Mouse (Mus musculus) activated CD4-positive, CD25-positive, alpha-beta regulatory T cell (primary cell): ENCODE data around the gene Scg2. TPM values are rescaled to one million over a fixed set of nuclear protein-coding genes. Genes with fewer than 3 reads are reported as not detected.

Source experiments
- polyA plus RNA-seq, 2 experiments: library from polyadenylated mRNA; unstranded; fragments of 100-300 nt; shearing (Covaris generic); gene quantifications; one replicate each; pipeline ENCODE4 v1.2.1; 2017

Scg2 gene
- polyA plus RNA-seq, result under 1 TPM in 1 of 2 experiments, not detected in 1; 0.65 TPM

GRCm38 (mm10) chr1:79439609-79440308, at the start of gene Scg2:
Gene Scg2 (minus strand): TSS chr1:79440120.

Other genes with a start within 250 kb of the Scg2 start
- 1 to 10 TPM; 1.2 to 2.7 TPM for gene Ap1s3, start 231.9 kb upstream of the Scg2 start, polyA plus RNA-seq